Mouse (Mus musculus) activated CD4-positive, CD25-positive, alpha-beta regulatory T cell (primary cell): ENCODE results near the gene Il1r1. TPM values are rescaled to one million over a fixed set of nuclear protein-coding genes. Genes with fewer than 3 reads are reported as not detected.

Source experiments
- polyA plus RNA-seq, 2 experiments: library from polyadenylated mRNA; unstranded; fragments of 100-300 nt; shearing (Covaris generic); gene quantifications; one replicate each; pipeline ENCODE4 v1.2.1; 2017

Il1r1 gene
- 1 to 10 TPM in 1 of 2 experiments, not detected in 1; 1.5 TPM for polyA plus RNA-seq

GRCm38 (mm10) chr1:40224539-40225284, at the start of gene Il1r1:
TSS of gene Il1r1 (plus strand) at chr1:40225080.

GRCm38 (mm10) chr1:40324457-40324856, 99.6 kb downstream of the Il1r1 start, which contains the start of gene Il1rl2:
TSS of gene Il1rl2 (plus strand) at chr1:40324610.

Other genes with a start within 250 kb of the Il1r1 start
- 100 to 1,000 TPM in 1 of 2 experiments, 10 to 100 TPM in 1; 64.2 to 114 TPM for gene Il1r2, start 151.0 kb upstream of the Il1r1 start, polyA plus RNA-seq
- gene Il1rl2, start 99.5 kb downstream of the Il1r1 start, polyA plus RNA-seq, result 1 to 10 TPM in 1 of 2 experiments, under 1 TPM in 1; 0.85 to 2.7 TPM
- 10 to 100 TPM; 39.0 to 65.2 TPM for gene Il1rl1, start 204.5 kb downstream of the Il1r1 start, polyA plus RNA-seq
- 10 to 100 TPM; 28.9 to 47.6 TPM for gene Il18r1, start 240.5 kb downstream of the Il1r1 start, polyA plus RNA-seq